Mouse (Mus musculus) ES-E14 (cell line): ENCODE results near the gene Acap3. TPM values are rescaled to one million over a fixed set of nuclear protein-coding genes. Genes with fewer than 3 reads are reported as not detected.

Source experiments
- DNase-seq: peaks from one replicate; pipeline ENCODE4 v3.0.0-alpha.2; 2013; ENCODE audit warnings: low read depth, low spot score
- H3K27ac ChIP-seq: 2 replicates; pipeline ENCODE4 v1.5.1; 2012; ENCODE audit warnings: low read depth, mild to moderate bottlenecking, low read length, moderate library complexity, mixed read lengths; ENCODE audit not compliant: poor library complexity, insufficient read depth, severe bottlenecking
- H3K36me3 ChIP-seq: 2 replicates; pipeline ENCODE4 v1.6.1; 2012; ENCODE audit warnings: mild to moderate bottlenecking, low read length, moderate library complexity, mixed read lengths; ENCODE audit not compliant: control insufficient read depth, poor library complexity, insufficient read depth, severe bottlenecking
- H3K4me1 ChIP-seq, 2 experiments: fragments of 150-350 bp in 1 of 2; sonication (generic) in 1 of 2; 2 replicates each; pipeline ENCODE4 v1.6.1; 2012; ENCODE audit warnings: low read length in 2 of 2, mild to moderate bottlenecking in 1 of 2, mixed read lengths in 1 of 2; ENCODE audit not compliant: control insufficient read depth in 2 of 2, insufficient read depth in 2 of 2, poor library complexity in 1 of 2
- H3K4me3 ChIP-seq, 2 experiments: fragments of 150-350 bp in 1 of 2; sonication (generic) in 1 of 2; 2 replicates each; pipeline ENCODE4 v1.5.1; 2012; ENCODE audit warnings: low read length in 2 of 2, low read depth in 1 of 2, mild to moderate bottlenecking in 1 of 2, mixed read lengths in 1 of 2; ENCODE audit not compliant: insufficient read depth in 1 of 2, poor library complexity in 1 of 2, severe bottlenecking in 1 of 2
- H3K9ac ChIP-seq: 2 replicates; pipeline ENCODE4 v1.6.1; 2012; ENCODE audit warnings: low read depth, mild to moderate bottlenecking, low read length, mixed read lengths; ENCODE audit not compliant: poor library complexity, insufficient read depth, severe bottlenecking
- H3K9me3 ChIP-seq: fragments of 150-350 bp; sonication (generic); 2 replicates; pipeline ENCODE4 v1.6.1; 2012; ENCODE audit warnings: low read depth, mild to moderate bottlenecking, low read length; ENCODE audit not compliant: control insufficient read depth, insufficient read depth
- CHD2 ChIP-seq: IDR thresholded peaks from 2 replicates; pipeline ENCODE4 v1.6.1; 2014; ENCODE audit warnings: mild to moderate bottlenecking, low read depth, low read length, inconsistent platforms
- HCFC1 ChIP-seq: IDR thresholded peaks from 2 replicates; pipeline ENCODE4 v1.6.1; 2012; ENCODE audit warnings: low read length, inconsistent platforms, borderline replicate concordance; ENCODE audit not compliant: insufficient read depth
- MAFK ChIP-seq: IDR thresholded peaks from 2 replicates; pipeline ENCODE4 v1.6.1; 2014; ENCODE audit warnings: mild to moderate bottlenecking, low read depth, low read length, inconsistent platforms; ENCODE audit not compliant: insufficient read depth
- ZC3H11A ChIP-seq: IDR thresholded peaks from 2 replicates; pipeline ENCODE4 v1.6.1; 2012; ENCODE audit warnings: low read depth, mild to moderate bottlenecking, inconsistent platforms, low read length, borderline replicate concordance
- ZNF384 ChIP-seq: IDR thresholded peaks from 2 replicates; pipeline ENCODE4 v1.6.1; 2012; ENCODE audit warnings: low read depth, low read length, inconsistent platforms
- in situ Hi-C, 2 experiments: fragments of 600-800 bp; cut with MboI; formaldehyde crosslinking; loops; one replicate each; pipeline ENCODE4 v1.15.1; 2025; ENCODE audit warnings: low sequenced_read_pairs in 2 of 2, inconsistent platforms in 1 of 2; ENCODE audit not compliant: unreplicated experiment in 2 of 2
- total RNA-seq: library from RNA; depleted of rRNA; stranded (reverse); fragments of 300-350 nt; gene quantifications from 2 replicates; pipeline ENCODE4 v1.2.3, GENCODE M21; 2012

Acap3 gene
- total RNA-seq, 1 experiment: 17.1 TPM

- Histone ChIP-seq H3K4me1 (peaks cover 12 to 14% of the 10 kb centered on the region in 2 experiments), H3K36me3 (peaks cover 17% of the 10 kb centered on the region), H3K9ac (no peak overlapping the region), H3K9me3 (no peaks in the 10 kb centered on the region), H3K4me3 (no peak overlapping the region), H3K27ac (no peak overlapping the region)
- TF ChIP-seq ZNF384 (no peak), ZC3H11A (no peak), HCFC1 (no peak), CHD2 (no peak), MAFK (no peak)
- no peak for DNase-seq
- in situ Hi-C loops: no loop called here
Measured at GRCm38 (mm10) chr4:155896461-155896860, 4.8 kb downstream of the Acap3 start.

DNA sequence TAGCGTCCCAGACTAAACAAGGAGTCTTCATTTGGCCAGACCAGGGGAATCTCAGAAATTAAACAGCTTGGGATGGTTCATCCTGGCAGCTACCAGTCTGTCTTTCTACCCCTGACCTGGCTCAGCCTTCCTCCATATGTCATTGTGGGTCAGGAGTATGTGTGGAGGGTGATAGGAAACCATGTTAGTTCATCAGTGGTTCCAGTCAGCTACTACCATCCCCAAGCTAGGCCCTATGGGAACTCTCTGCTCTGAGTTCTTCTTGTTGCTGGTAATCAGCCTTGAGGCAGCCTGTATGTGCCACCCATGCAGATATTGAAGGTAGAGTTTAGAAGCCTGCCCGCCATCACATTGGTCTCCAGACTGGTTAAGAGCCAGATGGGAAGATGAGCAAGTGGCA lies 6.7 kb downstream of the Acap3 start:
- H3K9ac ChIP-seq: no peak overlapping the region
- no peaks in the 10 kb centered on the region for H3K9me3 ChIP-seq
- peaks cover 32% of the 10 kb centered on the region for H3K36me3 ChIP-seq
- TF ChIP-seq ZNF384 (no peak), MAFK (no peak), ZC3H11A (no peak), HCFC1 (no peak), CHD2 (no peak)
- H3K4me3 ChIP-seq: no peak overlapping the region
- H3K27ac ChIP-seq: no peak overlapping the region
- no peak for DNase-seq
- in situ Hi-C loops: no loop called here
- H3K4me1 ChIP-seq: peaks cover 8 to 13% of the 10 kb centered on the region in 2 experiments

GRCm38 (mm10) chr4:155899355-155899754 lies 7.7 kb downstream of the Acap3 start:
- no peak for DNase-seq
- Histone ChIP-seq H3K36me3 (peaks cover 32% of the 10 kb centered on the region), H3K4me3 (no peak overlapping the region), H3K9ac (no peak overlapping the region), H3K4me1 (peaks cover 0 to 6% of the 10 kb centered on the region in 2 experiments; a peak in 2 of 4 replicates), H3K27ac (no peak overlapping the region), H3K9me3 (no peaks in the 10 kb centered on the region)
- in situ Hi-C loops: no loop called here
- TF ChIP-seq MAFK (no peak), HCFC1 (no peak), ZC3H11A (no peak), ZNF384 (no peak), CHD2 (no peak)

GRCm38 (mm10) chr4:155901205-155901604 lies 9.6 kb downstream of the Acap3 start:
- H3K9me3 ChIP-seq: no peaks in the 10 kb centered on the region
- H3K27ac ChIP-seq: no peak overlapping the region
- in situ Hi-C loops: no loop called here
- H3K9ac ChIP-seq: no peak overlapping the region
- DNase-seq: no peak
- no peaks in the 10 kb centered on the region for H3K4me1 ChIP-seq
- H3K4me3 ChIP-seq: no peak overlapping the region
- peaks cover 35% of the 10 kb centered on the region for H3K36me3 ChIP-seq
- TF ChIP-seq MAFK (no peak), ZC3H11A (no peak), ZNF384 (no peak), HCFC1 (no peak), CHD2 (no peak)

- no peaks in the 10 kb centered on the region for H3K4me1 ChIP-seq
- in situ Hi-C loops: no loop called here
- H3K9ac ChIP-seq: no peak overlapping the region
- TF ChIP-seq ZC3H11A (no peak), HCFC1 (no peak), CHD2 (no peak), MAFK (no peak), ZNF384 (no peak)
- DNase-seq: no peak
- no peak overlapping the region for H3K4me3 ChIP-seq
- H3K27ac ChIP-seq: no peak overlapping the region
- peaks cover 31% of the 10 kb centered on the region for H3K36me3 ChIP-seq
- H3K9me3 ChIP-seq: no peaks in the 10 kb centered on the region
Measured at GRCm38 (mm10) chr4:155903246-155903645, 11.6 kb downstream of the Acap3 start.
